Mouse (Mus musculus) adrenal gland, adult 8-10 months (tissue): ENCODE data around the gene 2310011J03Rik. TPM values are rescaled to one million over a fixed set of nuclear protein-coding genes. Genes with fewer than 3 reads are reported as not detected.

Experiments
- DNase-seq: peaks from one replicate; pipeline ENCODE4 v3.0.0; 2022
- microRNA-seq, 2 experiments: library from miRNA; unstranded; fragments of <30 nt; microRNA quantifications; one replicate each; pipeline ENCODE4 v1.2.0; 2022
- total RNA-seq, 4 experiments: library from RNA; stranded (reverse); gene quantifications; 2 replicates each; pipeline ENCODE4 v1.2.4; 2022

The 2310011J03Rik gene
- total RNA-seq, 4 experiments from 2014 or later: 34.7 to 40.0 (median 35.4) TPM

DNA sequence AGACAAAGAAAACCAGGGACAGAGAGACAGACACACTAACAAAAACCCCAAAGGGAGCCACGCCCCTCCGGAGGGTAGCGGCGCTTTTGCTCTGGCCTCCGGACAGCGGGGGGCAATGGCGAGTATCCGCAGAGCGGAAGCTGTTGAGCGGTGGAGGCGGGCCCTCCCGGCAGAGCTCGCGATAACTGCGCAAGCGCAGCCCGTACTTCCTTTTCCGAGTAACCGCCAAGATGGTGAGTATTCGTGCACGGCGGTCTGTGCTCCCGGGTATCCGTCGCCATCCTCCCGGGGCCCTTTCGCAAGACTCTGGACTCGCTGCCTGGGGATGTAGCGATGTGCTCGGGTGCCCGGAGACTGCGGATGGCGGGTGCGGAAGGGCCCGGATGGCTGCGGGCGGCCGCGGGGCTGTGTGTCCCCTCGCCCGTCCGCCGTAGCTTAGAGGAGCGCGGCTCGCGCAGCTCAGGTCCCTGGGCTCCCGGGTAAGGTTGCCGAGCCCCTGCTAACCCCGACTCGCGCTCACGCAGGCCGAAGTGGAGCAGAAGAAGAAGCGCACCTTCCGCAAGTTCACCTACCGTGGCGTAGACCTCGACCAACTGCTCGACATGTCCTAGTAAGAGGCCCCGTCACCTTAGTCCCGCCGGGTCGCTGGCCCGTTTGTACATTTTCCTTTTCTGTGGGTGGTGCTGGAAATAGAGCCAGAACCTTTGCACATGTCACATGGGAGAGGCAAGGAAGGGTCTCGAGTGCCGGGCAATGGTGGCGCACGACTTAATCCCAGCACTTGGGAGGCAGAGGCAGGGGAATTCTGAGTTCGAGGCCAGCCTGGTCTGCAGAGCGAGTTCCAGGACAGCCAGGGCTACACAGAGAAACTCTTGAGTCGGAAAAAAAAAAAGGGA lies 27.8 kb downstream of the 2310011J03Rik start, which contains the start of gene Rps15:
Gene Rps15, plus strand, starts transcription at position 203 of the 896 bp plus-strand sequence.
- DNase-seq: peak; percentile 89

DNA sequence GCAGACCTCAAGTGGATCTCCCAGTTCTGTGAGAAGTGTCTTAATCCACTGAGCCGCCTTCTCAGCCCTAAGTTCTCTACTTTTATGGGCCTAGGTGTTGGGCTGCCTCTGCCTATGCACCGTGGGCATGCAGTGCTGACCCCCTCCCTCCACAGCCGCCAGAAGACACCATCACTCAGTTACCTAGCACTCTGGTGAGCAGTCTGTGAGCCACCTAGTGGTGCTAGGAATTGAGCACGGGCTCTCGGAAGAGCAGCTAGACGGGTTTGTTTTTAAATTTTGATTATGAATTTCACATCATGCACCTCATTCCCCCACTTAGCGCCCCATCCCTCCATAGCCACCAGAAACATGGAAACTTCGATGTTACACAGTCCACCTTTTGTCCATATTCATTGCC lies 31.7 kb downstream of the 2310011J03Rik start:
- no peak for DNase-seq

DNA sequence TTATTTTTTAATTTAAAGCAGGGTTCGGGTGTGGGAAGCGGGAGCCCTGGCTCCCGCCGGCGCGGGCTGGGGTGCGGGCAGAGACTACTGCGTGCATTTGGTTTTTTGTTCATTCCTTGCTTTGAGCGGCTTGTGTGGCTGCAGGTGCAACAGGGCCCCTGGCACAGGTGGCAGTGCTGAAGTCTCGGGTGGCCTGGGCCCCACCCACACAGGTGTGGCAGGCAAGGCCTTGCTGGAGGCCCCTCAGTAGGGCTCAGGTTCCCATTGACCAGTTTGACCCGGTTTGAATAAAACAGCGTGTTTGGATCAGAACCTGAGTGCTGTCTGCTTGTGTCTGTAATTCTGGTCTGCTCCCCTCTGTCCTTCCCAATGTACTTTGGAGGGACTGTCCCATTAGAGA lies 32.2 kb downstream of the 2310011J03Rik start:
- no peak for DNase-seq

DNA sequence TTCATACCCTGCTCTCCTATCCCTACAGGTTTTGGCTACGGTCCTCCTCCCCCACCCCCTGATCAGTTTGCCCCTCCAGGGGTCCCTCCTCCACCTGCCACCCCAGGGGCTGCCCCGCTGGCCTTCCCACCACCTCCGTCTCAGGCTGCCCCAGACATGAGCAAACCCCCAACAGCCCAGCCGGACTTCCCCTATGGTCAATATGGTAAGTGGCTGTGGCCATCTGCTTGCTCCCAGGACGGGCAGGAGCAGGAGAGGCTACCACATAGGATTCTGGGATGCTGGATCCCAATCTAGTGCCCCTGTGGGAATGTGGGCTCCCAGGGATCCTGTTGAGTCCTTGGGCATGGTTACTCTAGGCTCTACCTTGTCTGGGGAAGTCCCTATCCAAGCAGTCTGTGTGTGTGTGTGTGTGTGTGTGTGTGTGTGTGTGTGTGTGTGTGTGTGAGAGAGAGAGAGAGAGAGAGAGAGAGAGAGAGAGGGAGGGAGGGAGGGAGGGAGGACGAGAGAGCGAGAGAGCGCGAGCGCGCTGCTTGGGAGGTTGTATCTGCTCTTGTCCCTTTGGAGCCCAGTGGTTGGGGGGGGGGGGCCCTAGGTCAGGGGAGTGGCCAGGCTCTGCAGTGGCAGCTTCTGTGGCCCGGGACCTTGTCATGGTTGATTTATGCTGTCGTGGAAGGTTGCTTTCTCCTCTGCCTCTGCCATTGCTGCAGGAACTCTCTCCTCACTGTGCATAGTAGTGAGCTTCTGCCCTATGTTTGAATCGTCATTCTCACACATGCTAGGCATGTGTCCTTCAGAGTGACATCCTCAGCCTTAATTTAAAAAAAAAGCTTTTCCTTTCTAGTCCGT lies 34.9 kb downstream of the 2310011J03Rik start:
- DNase-seq: peak; percentile 66

DNA sequence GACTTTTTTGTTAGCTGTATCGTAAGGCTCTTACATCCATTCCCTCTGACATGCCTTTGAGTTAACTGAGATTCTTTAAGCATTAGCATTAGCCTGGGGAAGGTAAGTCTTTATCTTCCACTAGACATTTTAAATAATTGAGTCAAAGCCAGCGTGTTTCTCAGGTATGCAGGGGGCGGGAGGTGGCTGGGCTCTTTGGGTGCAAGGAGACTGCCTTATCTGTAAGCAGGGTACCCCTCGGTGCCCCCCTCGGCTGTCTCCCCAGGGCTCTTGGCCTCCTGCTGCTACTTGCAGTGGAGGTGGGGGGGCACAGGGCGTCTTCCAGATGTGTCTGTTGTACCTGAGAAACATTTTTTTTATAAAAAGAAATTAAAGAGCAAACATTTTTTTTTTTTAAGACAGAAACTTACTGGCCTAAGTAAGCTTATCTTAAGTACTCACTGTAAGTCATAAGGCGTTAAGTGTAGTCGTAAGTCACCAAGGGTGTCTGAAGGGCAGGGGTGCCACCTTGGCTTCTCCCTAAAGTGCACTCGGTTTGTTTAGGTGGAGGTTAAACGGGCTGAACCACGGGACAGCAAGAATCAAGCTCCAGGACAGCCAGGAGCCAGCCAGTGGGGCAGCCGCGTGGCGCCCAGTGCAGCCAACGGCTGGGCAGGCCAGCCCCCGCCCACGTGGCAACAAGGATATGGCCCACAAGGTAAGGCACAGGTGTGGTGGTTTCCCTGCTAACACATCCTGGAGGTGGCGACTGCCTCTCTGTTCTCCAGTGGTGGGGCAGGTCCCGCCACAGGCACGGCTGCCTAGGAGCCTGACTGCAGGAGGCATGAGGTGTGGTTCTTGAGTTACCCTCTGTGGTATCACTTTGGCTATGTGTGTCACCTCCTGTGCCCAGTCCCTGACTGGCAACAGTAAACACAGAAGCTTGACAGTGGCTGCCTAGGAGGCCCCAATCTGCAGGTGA lies 37.6 kb downstream of the 2310011J03Rik start:
- DNase-seq: no peak

DNA sequence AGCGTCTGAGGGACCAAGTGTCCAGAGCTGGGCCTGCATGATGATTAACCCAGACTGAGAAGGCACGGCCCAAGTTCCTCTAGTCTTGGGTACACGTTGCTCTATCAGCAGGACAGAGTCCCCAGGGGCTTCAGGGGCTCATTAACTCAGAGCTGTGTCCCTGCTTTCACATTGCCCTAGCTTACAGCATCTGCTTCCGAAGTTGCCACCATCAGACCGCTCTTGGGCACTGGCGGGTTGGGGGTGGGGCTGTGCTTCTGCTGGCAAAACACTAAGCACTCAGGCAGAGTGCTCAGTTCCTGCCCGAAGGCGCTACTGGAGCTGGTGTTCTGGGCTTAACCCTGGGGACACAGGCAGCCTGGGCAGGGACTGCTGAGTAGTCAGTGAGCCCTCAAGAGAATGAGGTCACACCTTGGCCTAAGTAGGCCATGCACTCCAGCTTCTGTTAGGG lies 38.4 kb downstream of the 2310011J03Rik start:
- peak; percentile 57 for DNase-seq

DNA sequence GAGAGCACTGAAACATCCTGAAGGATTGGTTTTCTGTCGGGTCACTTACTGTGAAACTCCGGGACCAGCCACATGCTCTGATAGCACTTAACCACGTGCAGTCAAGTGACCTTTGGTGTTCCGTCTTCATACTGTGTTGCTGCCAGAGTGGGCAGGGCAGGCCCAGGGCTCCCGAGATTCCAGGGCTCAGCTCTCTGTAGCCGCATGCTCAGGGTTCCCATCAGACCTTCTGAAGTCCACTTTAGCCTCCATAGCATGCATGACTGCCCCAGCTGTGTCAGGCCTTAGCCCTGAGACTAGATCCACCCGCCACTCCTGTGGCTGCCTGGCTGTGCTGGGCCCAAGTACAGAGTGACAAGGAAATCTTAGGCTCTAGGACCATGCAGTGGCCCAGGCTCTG lies 39.0 kb downstream of the 2310011J03Rik start:
- peak; percentile 68 for DNase-seq

DNA sequence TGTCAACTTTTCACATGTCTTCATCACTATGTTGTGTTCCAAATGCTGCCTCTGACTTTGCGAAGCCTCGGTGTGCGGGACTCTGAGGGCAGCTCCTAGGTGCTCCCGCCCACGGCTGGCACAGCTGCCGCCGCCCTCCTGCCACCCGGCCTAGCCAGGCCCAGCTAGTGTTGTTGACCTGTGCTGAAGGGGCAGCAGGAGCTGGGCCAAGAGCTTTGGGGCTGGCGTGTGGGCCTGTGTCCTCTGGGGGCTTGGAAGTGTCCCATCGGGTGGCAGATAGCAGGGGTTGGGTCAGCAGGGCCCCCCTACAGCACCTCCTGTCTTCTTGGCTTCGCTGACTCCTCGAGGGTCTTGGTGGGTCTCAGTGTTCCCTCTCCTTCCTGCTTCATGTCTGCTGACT lies 41.1 kb downstream of the 2310011J03Rik start:
- DNase-seq: no peak

DNA sequence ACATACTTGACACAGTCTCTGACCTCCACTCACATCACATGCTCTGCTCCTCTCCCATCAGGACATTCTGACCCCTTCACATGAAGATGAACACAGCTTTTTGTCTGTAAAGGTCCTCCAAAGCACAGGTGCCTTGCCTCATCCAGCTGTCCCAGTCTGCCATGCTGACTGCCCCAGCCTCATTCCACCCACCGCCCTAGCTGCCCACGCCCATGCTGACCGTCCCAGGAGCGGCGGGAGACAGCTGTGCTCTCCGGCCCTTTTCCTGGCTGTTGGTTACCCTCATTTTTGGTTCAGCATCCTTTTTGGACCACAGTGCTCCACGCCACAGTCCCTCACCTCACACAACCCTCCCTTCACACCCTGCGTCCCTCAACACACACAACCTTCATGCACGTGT lies 41.9 kb downstream of the 2310011J03Rik start:
- no peak for DNase-seq

DNA sequence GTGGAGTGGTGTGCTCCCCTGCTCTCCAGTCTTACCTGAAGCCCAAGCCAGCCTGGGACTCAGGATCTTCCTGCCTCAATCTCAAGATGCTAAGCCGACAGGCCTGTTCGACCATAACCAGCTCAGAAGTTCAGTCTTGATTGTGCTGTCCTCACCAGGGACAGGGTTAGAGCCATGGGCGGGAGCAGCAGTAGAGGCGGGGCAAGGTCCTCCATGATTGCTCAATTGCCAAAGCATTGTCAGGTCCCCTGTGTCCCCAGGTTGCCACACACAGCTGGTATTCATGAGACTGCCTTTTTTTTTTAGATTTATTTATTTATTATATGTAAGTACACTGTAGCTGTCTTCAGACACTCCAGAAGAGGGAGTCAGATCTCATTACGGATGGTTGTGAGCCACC lies 44.1 kb downstream of the 2310011J03Rik start:
- DNase-seq: no peak

DNA sequence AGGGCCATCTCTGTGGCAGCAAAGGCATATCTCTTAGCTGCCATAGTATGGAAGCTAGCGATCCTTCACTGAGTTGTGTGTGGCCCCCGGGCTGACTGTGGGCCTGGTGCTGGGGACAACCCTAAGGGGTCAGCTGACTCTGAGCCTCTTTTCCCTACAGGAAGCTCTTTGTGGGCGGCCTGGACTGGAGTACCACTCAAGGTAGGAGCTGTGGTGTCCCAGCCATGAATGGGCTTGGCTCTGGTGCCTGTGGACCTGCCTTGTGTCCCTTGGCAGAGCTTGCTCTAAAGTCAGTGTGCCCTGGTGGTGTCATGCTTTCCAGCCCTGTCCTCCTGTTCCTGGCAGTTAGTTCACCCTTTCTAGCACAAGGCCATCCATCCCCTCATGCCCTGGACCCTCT lies 46.5 kb downstream of the 2310011J03Rik start:
- no peak for DNase-seq

DNA sequence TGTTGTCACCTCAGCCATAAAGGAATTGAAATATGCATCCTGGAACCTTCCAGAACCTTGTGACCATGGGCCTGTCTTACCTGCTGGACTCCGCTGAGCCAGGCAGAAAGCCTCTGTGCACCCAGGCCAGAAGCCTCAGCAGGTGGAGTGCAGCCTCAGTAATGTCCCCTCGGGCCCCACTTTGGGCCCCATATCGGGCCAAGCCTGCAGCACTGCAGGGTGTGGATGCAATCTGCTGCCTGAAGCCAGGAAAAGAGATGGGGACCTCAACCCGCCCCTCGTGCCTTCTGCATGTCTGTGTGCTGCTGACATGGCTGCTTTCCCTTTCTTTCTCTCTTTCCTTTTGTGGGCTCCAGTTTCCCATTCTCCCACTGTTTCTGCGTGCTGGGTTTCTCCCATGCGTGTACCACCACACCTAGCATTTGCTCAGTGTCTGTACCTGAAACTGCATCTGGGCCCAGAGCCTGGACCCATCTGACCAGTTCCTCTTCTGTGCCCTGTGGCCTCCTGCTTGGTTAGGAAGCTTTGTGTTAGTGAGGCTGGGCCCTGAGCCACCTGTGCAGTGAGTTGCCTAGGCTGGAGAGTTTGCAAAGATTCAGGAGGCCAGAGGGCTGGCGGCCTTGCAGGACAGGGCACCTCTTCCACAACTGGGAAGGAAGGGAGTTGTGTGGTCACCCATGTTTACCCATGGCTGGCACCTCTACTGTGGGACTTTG lies 48.3 kb downstream of the 2310011J03Rik start:
- no peak for DNase-seq

DNA sequence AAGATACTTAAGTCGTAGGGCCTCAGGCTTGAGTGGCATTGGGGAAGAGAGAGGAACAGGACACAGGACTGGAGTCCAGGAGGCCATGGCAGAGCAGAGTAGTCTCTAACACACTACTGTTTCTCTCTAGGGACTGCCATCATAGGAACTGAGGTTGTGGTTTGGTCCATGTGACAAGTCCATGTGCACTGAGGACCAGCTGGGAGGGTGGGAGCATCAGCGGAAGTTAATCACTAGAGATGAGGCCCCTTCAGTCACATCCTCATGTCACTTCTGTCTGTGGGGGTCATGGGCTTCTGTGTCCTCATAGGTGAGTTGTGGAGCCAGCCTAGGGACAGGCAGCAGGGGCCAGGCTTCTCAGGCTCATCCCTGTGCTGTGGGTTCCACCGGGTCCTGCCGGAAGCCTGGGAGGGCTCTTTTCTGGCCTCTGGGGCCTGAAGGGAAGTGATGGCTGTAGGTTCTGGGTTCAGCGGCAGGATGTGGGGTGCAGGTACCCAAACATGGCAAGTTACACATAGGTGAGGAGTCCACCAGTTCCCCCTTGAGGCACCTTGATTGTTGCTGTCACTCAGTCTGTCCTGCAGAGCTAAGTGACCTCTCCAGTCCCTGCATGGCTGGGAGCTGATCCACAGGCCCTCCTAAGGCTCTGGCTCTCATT lies 49.0 kb downstream of the 2310011J03Rik start:
- no peak for DNase-seq

DNA sequence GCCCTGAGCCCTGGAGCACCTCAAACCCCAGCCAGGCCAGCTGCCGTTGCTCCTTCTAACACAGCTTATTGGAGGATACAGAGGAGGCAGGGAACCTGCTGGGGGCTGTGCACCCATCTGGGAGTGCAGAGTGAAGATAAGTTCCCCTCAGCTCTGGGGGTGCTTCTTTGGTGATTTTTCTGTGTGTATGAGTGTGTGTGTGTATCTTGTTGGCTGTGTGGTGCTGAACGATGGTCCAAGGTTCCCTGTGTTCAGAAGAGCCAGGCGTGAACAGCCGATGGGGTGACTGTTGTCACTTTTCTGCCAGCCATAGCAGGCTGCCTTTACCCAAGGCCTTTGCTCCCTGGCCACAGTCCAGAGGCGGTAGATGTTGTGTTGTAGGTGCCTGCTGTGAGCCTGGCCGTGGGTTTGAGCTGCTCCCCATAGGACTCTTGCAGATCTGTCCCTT lies 49.6 kb downstream of the 2310011J03Rik start:
- no peak for DNase-seq

DNA sequence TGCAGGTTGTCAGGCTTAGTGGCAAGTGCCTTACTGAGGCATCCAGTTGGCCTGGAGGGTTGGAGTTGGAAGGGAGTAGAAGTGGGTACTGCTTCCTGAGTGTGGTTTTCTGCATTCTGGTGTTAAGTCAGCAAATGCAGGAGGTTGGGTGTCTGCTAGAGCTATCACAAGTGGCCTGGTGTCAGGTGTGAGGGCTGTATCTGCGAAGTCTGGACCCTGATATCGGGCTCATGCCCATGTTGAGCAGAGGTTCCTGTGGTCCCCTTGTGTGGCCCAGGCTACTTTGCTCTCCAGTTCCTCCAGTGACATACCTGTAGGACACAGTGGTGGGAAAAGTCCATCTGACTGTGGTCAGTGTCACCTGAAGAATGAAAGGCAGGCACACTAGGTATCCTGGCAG lies 50.2 kb downstream of the 2310011J03Rik start:
- DNase-seq: no peak

Small RNAs within 50 kb of the gene (microRNA-seq; reads per million reads assigned to microRNA genes)
- 0 to 0.84 reads per million in 2 experiments for gene Mir6911

Other genes starting within 250 kb of the 2310011J03Rik start
- gene Sbno2, start 215.0 kb downstream of the 2310011J03Rik start, total RNA-seq: 10 to 100 TPM; 27.4 to 54.8 (median 45.1) TPM
- gene Stk11, start 204.7 kb downstream of the 2310011J03Rik start, total RNA-seq: 100 to 1,000 TPM; 127 to 146 (median 143) TPM
- 100 to 1,000 TPM; 380 to 452 (median 425) TPM for gene Atp5d, start 181.9 kb downstream of the 2310011J03Rik start, total RNA-seq
- gene Cbarp, start 179.7 kb downstream of the 2310011J03Rik start, total RNA-seq: 10 to 100 TPM; 58.4 to 92.4 (median 81.9) TPM
- 100 to 1,000 TPM in 1 of 4 experiments, 10 to 100 TPM in 3; 56.4 to 145 (median 90.1) TPM for gene Midn, start 172.3 kb downstream of the 2310011J03Rik start, total RNA-seq
- 100 to 1,000 TPM in 3 of 4 experiments, 10 to 100 TPM in 1; 44.2 to 234 (median 162) TPM for gene Cirbp, start 154.6 kb downstream of the 2310011J03Rik start, total RNA-seq
- 10 to 100 TPM; 18.1 to 22.1 (median 21.7) TPM for gene 1600002K03Rik, start 147.6 kb downstream of the 2310011J03Rik start, total RNA-seq
- gene Efna2, start 141.1 kb downstream of the 2310011J03Rik start, total RNA-seq: 1 to 10 TPM; 2.4 to 5.2 (median 3.3) TPM
- 10 to 100 TPM; 26.5 to 41.6 (median 32.9) TPM for gene Mum1, start 94.1 kb downstream of the 2310011J03Rik start, total RNA-seq
- 100 to 1,000 TPM; 192 to 257 (median 232) TPM for gene Ndufs7, start 71.4 kb downstream of the 2310011J03Rik start, total RNA-seq
- gene Gamt, start 59.5 kb downstream of the 2310011J03Rik start, total RNA-seq: 100 to 1,000 TPM; 238 to 291 (median 243) TPM
- gene Dazap1, start 59.1 kb downstream of the 2310011J03Rik start, total RNA-seq: 100 to 1,000 TPM in 2 of 4 experiments, 10 to 100 TPM in 2; 72.3 to 125 (median 90.3) TPM
- 1,000 to 10,000 TPM; 1,106 to 1,181 (median 1,155) TPM for gene Rps15, start 28.1 kb downstream of the 2310011J03Rik start, total RNA-seq
- gene Apc2, start 24.6 kb downstream of the 2310011J03Rik start, total RNA-seq: 1 to 10 TPM; 1.5 to 6.8 (median 4.3) TPM
- gene Pcsk4, start 9.0 kb upstream of the 2310011J03Rik start, total RNA-seq: 1 to 10 TPM; 3.5 to 8.2 (median 5.8) TPM
- 1 to 10 TPM; 5.1 to 6.6 (median 5.9) TPM for gene Reep6, start 9.4 kb upstream of the 2310011J03Rik start, total RNA-seq
- 10 to 100 TPM in 2 of 4 experiments, 1 to 10 TPM in 2; 9.2 to 11.1 (median 10.3) TPM for gene Adamtsl5, start 27.9 kb upstream of the 2310011J03Rik start, total RNA-seq
- gene Plk5, start 35.9 kb upstream of the 2310011J03Rik start, total RNA-seq: 1 to 10 TPM in 1 of 4 experiments, under 1 TPM in 3; 0.21 to 1.3 (median 0.41) TPM
- gene Mex3d, start 67.1 kb upstream of the 2310011J03Rik start, total RNA-seq: 10 to 100 TPM; 17.4 to 21.6 (median 20.8) TPM
- 100 to 1,000 TPM; 147 to 161 (median 156) TPM for gene Mbd3, start 79.0 kb upstream of the 2310011J03Rik start, total RNA-seq
- gene Uqcr11, start 86.3 kb upstream of the 2310011J03Rik start, total RNA-seq: 100 to 1,000 TPM; 515 to 715 (median 604) TPM
- 10 to 100 TPM; 56.7 to 75.7 (median 66.8) TPM for gene Tcf3, start 113.1 kb upstream of the 2310011J03Rik start, total RNA-seq
- not detected for gene Onecut3, start 174.3 kb upstream of the 2310011J03Rik start, total RNA-seq
- 1 to 10 TPM; 1.2 to 3.0 (median 1.9) TPM for gene Atp8b3, start 218.6 kb upstream of the 2310011J03Rik start, total RNA-seq
- gene Rexo1, start 241.0 kb upstream of the 2310011J03Rik start, total RNA-seq: 10 to 100 TPM; 54.2 to 60.1 (median 57.0) TPM